In the genomic region with DNA sequence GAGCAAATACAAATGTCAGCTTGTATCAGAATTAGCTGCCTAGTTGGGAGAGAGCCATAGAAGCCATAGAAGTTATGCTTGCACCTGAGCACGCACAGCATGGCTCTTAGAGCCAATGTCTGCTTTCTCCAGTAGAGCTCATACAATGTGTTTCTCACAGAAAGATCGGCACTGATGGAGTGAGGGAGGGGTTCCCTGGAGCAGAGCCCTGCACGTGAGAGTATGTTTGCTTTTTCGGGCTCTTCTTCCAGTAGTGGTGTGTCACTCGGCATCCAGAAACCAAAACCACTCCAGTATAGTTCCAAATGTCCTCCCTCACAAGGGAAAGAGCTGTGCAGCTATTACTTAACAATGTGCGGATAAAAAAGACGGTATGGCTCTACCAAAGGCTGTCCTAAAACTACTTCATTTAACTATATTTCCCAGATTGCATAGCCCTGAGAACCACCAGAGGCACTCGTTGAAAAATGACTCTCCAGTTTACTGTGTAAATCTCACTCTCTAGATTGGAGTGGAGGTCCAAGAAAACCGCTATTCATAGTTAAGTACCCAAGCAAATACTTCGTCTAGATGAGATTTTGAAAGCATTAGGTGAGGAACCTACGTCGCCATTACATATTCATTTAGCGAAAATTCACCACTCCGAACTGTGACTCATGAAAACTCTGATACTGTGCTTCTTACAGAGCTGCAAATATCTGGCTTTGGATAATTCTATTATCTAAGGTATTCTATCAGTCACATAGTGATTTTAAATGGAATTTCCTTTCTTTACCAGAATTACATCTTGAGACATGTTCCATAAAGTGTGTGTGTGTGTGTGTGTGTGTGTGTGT, we compare ENCODE assay signal across 7 mouse cellular contexts. TPM values are rescaled to one million over a fixed set of nuclear protein-coding genes. Genes with fewer than 3 reads are reported as not detected.
DNase-seq lines count a peak whose midpoint lies in the region; ATAC-seq and TF ChIP-seq lines count a peak whose summit lies in the region.

No protein-coding gene starts in this region.

- H3K4me1 ChIP-seq in brown adipose tissue, adult 24 weeks (ENCODE audit: control insufficient read depth, insufficient read depth, insufficient read length, low read length) = no peaks in the 10 kb centered on the region
- no peaks in the 10 kb centered on the region for H3K4me1 ChIP-seq in hindbrain, embryonic 11.5 days (replicated peaks; ENCODE audit: control insufficient read depth, insufficient read depth, low read length)
- no peaks in the 10 kb centered on the region for H3K4me1 ChIP-seq in midbrain, embryonic 11.5 days (ENCODE audit: control insufficient read depth, insufficient read depth, low read length)

- no peaks in the 10 kb centered on the region for H3K27me3 ChIP-seq in hindbrain, embryonic 11.5 days (ENCODE audit: control insufficient read depth, insufficient read depth, low read length)
- H3K27me3 ChIP-seq in midbrain, embryonic 11.5 days (ENCODE audit: control insufficient read depth, insufficient read depth, low read length) = no peaks in the 10 kb centered on the region

- H3K36me3 ChIP-seq in hindbrain, embryonic 11.5 days (ENCODE audit: control insufficient read depth, insufficient read depth, low read length) = no peaks in the 10 kb centered on the region
- peaks cover 2% of the 10 kb centered on the region; the same call in 1 of the 2 replicates for H3K36me3 ChIP-seq in midbrain, embryonic 11.5 days (ENCODE audit: control insufficient read depth, insufficient read depth, low read length)

- H3K27ac ChIP-seq in layer of hippocampus, adult 2 months = peak overlapping the region; percentile 90
- no peak overlapping the region; the same call in 1 of the 2 replicates for H3K27ac ChIP-seq in brown adipose tissue, adult 24 weeks (replicated peaks; ENCODE audit: low read depth, low read length)
- H3K27ac ChIP-seq in hindbrain, embryonic 11.5 days (ENCODE audit: low read depth, low read length) = no peak overlapping the region
- H3K27ac ChIP-seq in midbrain, embryonic 11.5 days (ENCODE audit: low read depth, low read length) = no peak overlapping the region

- DNase-seq in layer of hippocampus, adult 2 months (ENCODE audit: low spot score in 2 of 2) = no peak
- no peak for DNase-seq in layer of hippocampus, adult 9-11 months
- DNase-seq in hindbrain, embryonic 11.5 days (ENCODE audit: low spot score) = peak; percentile 0
- DNase-seq in midbrain, embryonic 11.5 days (ENCODE audit: low spot score, missing footprints) = peak; percentile 82
- DNase-seq in gastrocnemius, postnatal 36 days = no peak
- DNase-seq in thymus, postnatal 14 days = no peak

- no peaks in the 10 kb centered on the region for H3K9me3 ChIP-seq in hindbrain, embryonic 11.5 days (ENCODE audit: control insufficient read depth, low read length)
- H3K9me3 ChIP-seq in midbrain, embryonic 11.5 days (ENCODE audit: control insufficient read depth, low read length) = no peaks in the 10 kb centered on the region

- H3K4me2 ChIP-seq in hindbrain, embryonic 11.5 days (replicated peaks; ENCODE audit: low read depth, low read length) = peak overlapping the region; percentile 14; the same call in 1 of the 2 replicates
- 0 out of 2 replicates have a peak overlapping the region, but pooled peaks have one; percentile 16 for H3K4me2 ChIP-seq in midbrain, embryonic 11.5 days

- 78% methylated on average over 14 of the region's 14 CpGs for WGBS in hindbrain, embryonic 11.5 days
- 74% methylated on average over 14 of the region's 14 CpGs for WGBS in midbrain, embryonic 11.5 days

- peak overlapping the region; percentile 67 for H3K4me3 ChIP-seq in layer of hippocampus, adult 2 months
- peak overlapping the region; percentile 95; the same call in 1 of the 2 replicates for H3K4me3 ChIP-seq in brown adipose tissue, adult 24 weeks (ENCODE audit: insufficient read depth, low read depth, low read length)
- no peak overlapping the region for H3K4me3 ChIP-seq in hindbrain, embryonic 11.5 days (ENCODE audit: low read depth, low read length)
- H3K4me3 ChIP-seq in midbrain, embryonic 11.5 days (ENCODE audit: low read depth, low read length) = peak overlapping the region; percentile 51; the same call in 1 of the 2 replicates

- no peak overlapping the region for H3K9ac ChIP-seq in hindbrain, embryonic 11.5 days (ENCODE audit: low read depth, low read length)
- peak overlapping the region; percentile 73; the same call in 1 of the 2 replicates for H3K9ac ChIP-seq in midbrain, embryonic 11.5 days (ENCODE audit: low read length)

- TF ChIP-seq CTCF in layer of hippocampus, adult 2 months (conservative IDR thresholded peaks at IDR 0.05) = peak; percentile 30

- intact Hi-C loops in gastrocnemius, postnatal 36 days (cut with DNase I) = no loop called here

- no peak; the same call in 1 of the 2 replicates for ATAC-seq in hindbrain, embryonic 11.5 days (ENCODE audit: low FRiP score)
- no peak for ATAC-seq in midbrain, embryonic 11.5 days (ENCODE audit: low FRiP score)

RNA-seq across cellular contexts. Expression of a gene that starts 0.7 kb away (rescaled TPM):
- total RNA-seq in layer of hippocampus, adult 2 months (2021) = 100 to 1,000 TPM in 1 of 2 experiments, 10 to 100 TPM in 1; 92.6 to 104 TPM
- polyA plus RNA-seq in brown adipose tissue, adult 24 weeks (2012; ENCODE audit: insufficient read depth, insufficient read length, missing spikeins) = 10.3 and 17.1 TPM in 2 replicates
- polyA plus RNA-seq in hindbrain, embryonic 11.5 days (2014; fragmentation: Nextera tagmentation; extraction: Ambion mirVana) = 66.7 and 71.3 TPM in 2 replicates
- 66.9 and 74.0 TPM in 2 replicates for polyA plus RNA-seq in midbrain, embryonic 11.5 days (2014; fragmentation: Nextera tagmentation; extraction: Ambion mirVana)
- 10 to 100 TPM in 1 of 2 experiments, 1 to 10 TPM in 1; 6.6 to 10.7 TPM for total RNA-seq in gastrocnemius, postnatal 36 days (2021)

Comparison
In these comparisons a context has a peak if more than half of its experiments do, and no peak if none do; other contexts are left out.
1. DNase-seq: peak in hindbrain, embryonic 11.5 days (single experiment) and midbrain, embryonic 11.5 days (single experiment); none in layer of hippocampus, adult 2 months (0 of 2), layer of hippocampus, adult 9-11 months (single experiment), gastrocnemius, postnatal 36 days (0 of 2) and thymus, postnatal 14 days (single experiment).